Mouse (Mus musculus): ENCODE measurements around the gene Ube2d1. TPM values are rescaled to one million over a fixed set of nuclear protein-coding genes. Genes with fewer than 3 reads are reported as not detected.
A peak's percentile ranks its signal among the peaks of the same experiment; 100 is the strongest.

Ube2d1 gene
- polyA plus RNA-seq, 1 experiment from 2014 or later: 73.5 TPM

- H3K4me3 ChIP-seq: no peak overlapping the region
- ATAC-seq (ENCODE audit: low FRiP score, low read depth): no peak
- no peak overlapping the region for H3K4me2 ChIP-seq (replicated peaks)
- H3K36me3 ChIP-seq: peaks cover 16% of the 10 kb centered on the region
- H3K27me3 ChIP-seq: no peaks in the 10 kb centered on the region
- WGBS: 85% methylated on average over 5 of the region's 5 CpGs
- H3K4me1 ChIP-seq: no peaks in the 10 kb centered on the region
- H3K9ac ChIP-seq: no peak overlapping the region
- no peaks in the 10 kb centered on the region for H3K9me3 ChIP-seq
- H3K27ac ChIP-seq: no peak overlapping the region
Observed at GRCm38 (mm10) chr10:71251256-71251655, 33.8 kb downstream of the Ube2d1 start.

DNA sequence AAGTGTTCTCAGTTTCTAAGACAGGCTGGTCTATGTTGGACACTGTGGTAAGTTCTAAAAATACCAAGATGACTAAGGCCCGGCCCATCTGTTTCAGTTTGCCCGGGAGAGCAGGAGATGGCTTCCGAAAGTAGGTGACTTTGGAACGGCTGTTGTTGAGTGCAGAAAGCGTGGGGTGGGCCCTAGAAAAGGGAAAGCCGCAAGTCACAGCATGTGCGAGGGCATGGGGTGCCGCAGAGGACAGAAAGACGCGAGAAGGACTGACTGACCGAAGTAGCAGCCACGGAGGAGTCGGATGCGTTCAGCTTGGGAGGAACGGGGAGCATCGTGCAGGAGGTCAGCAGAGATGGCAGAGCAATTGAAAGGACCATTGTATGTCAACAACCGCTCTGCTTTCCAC lies 34.6 kb downstream of the Ube2d1 start:
- Histone ChIP-seq H3K4me1 (no peaks in the 10 kb centered on the region), H3K9ac (no peak overlapping the region), H3K27ac (no peak overlapping the region), H3K9me3 (no peaks in the 10 kb centered on the region), H3K4me3 (no peak overlapping the region), H3K4me2 (replicated peaks) (no peak overlapping the region), H3K27me3 (no peaks in the 10 kb centered on the region), H3K36me3 (peaks cover 10% of the 10 kb centered on the region)
- ATAC-seq (ENCODE audit: low FRiP score, low read depth): no peak
- WGBS: 83% methylated on average over 17 of the region's 17 CpGs

GRCm38 (mm10) chr10:71249086-71249880 lies 35.8 kb downstream of the Ube2d1 start:
- H3K4me1 ChIP-seq: no peaks in the 10 kb centered on the region
- WGBS: 80% methylated on average over 10 of the region's 10 CpGs
- H3K9ac ChIP-seq: no peak overlapping the region
- no peaks in the 10 kb centered on the region for H3K27me3 ChIP-seq
- no peaks in the 10 kb centered on the region for H3K9me3 ChIP-seq
- peaks cover under 1% of the 10 kb centered on the region; the same call in 1 of the 2 replicates for H3K36me3 ChIP-seq
- ATAC-seq (ENCODE audit: low FRiP score, low read depth): no peak
- H3K4me3 ChIP-seq: no peak overlapping the region
- H3K4me2 ChIP-seq (replicated peaks): no peak overlapping the region
- H3K27ac ChIP-seq: no peak overlapping the region

DNA sequence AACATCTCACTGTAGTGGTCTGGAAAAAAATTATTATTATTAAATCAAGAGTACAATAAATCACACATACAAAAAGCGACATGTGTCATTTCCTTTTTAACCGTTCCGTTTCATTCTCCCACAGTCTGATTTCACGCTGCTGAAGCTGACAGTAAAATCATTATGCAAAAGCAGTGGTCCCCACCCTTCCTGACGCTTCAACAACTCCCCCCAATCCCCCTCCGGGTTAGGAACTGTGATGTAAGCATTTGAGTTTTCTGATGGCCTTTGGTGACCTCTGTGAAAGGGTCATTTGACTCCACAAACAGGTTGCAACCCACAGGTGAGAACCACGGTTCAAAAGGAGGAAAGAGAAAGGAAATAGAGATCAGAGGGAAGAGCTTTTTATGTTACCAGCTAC lies 38.1 kb downstream of the Ube2d1 start:
- H3K27ac ChIP-seq: no peak overlapping the region
- no peaks in the 10 kb centered on the region for H3K36me3 ChIP-seq
- 35% methylated on average over 7 of the region's 7 CpGs for WGBS
- H3K9me3 ChIP-seq: no peaks in the 10 kb centered on the region
- H3K4me1 ChIP-seq: no peaks in the 10 kb centered on the region
- H3K4me3 ChIP-seq: no peak overlapping the region
- H3K27me3 ChIP-seq: no peaks in the 10 kb centered on the region
- ATAC-seq (ENCODE audit: low FRiP score, low read depth): no peak
- H3K9ac ChIP-seq: no peak overlapping the region
- H3K4me2 ChIP-seq (replicated peaks): no peak overlapping the region

DNA sequence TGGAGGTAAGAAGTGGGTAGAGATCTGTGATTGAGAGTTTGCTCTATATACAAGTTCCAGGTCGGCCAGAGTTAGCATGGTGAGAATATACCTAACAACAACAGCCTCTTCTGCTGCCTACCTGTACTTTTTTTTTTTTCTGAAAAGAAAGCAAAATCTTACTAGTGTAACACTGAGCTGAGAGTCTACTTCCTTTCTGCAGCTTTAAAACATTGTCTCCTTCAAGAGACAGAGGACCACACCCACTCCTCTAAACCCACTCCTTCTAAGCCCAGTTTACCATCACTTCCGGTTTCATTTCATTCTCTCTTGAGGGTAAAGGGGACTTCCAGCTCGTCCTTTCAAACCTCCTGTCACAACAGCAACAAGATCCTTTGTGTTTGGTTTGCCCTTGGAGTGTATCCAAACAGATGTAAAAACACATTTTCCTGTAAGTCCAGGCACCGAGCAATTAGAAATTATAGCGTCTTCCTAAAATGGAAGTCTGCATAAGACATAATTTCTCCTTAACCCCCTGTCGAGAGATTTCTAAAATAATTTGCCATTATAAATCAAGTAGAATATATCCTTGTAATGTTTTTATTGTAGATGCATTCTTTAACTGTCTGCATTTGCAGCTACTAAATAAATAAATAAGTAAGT lies 45.5 kb downstream of the Ube2d1 start:
- H3K27me3 ChIP-seq: no peaks in the 10 kb centered on the region
- ATAC-seq (ENCODE audit: low FRiP score, low read depth): no peak

GRCm38 (mm10) chr10:71238240-71238554 lies 46.9 kb downstream of the Ube2d1 start, which contains the start of gene Tfam:
TSS of gene Tfam (minus strand) at chr10:71238280.
- H3K27me3 ChIP-seq: no peaks in the 10 kb centered on the region
- H3K4me2 ChIP-seq (replicated peaks): peak within 1 kb of the TSS; percentile 70
- peaks cover 12% of the 10 kb centered on the region for H3K4me1 ChIP-seq
- no peak for ATAC-seq (ENCODE audit: low FRiP score, low read depth)
- H3K36me3 ChIP-seq: peaks cover 22% of the 10 kb centered on the region
- H3K9me3 ChIP-seq: no peaks in the 10 kb centered on the region
- H3K9ac ChIP-seq: peak within 1 kb of the TSS; percentile 92
- WGBS: 4% methylated on average over 7 of the region's 7 CpGs
- H3K27ac ChIP-seq: peak within 1 kb of the TSS; percentile 59; the same call in 1 of the 2 replicates
- peak within 1 kb of the TSS; percentile 89 for H3K4me3 ChIP-seq

More for the DNA sequence above, 45.5 kb downstream of the Ube2d1 start:
- Histone ChIP-seq H3K36me3 (peaks cover 8% of the 10 kb centered on the region), H3K4me3 (no peak overlapping the region), H3K9ac (no peak overlapping the region), H3K9me3 (no peaks in the 10 kb centered on the region), H3K4me2 (replicated peaks) (no peak overlapping the region), H3K4me1 (peaks cover 12% of the 10 kb centered on the region), H3K27ac (no peak overlapping the region)
- WGBS: 67% methylated on average over 6 of the region's 6 CpGs

GRCm38 (mm10) chr10:71237516-71238239 lies 47.4 kb downstream of the Ube2d1 start:
- WGBS: under 1% methylated on average over 67 of the region's 68 CpGs
- Histone ChIP-seq H3K4me2 (replicated peaks) (peak overlapping the region; percentile 70), H3K4me1 (peaks cover 12% of the 10 kb centered on the region), H3K27ac (peak overlapping the region; percentile 59; the same call in 1 of the 2 replicates), H3K4me3 (peak overlapping the region; percentile 89), H3K36me3 (peaks cover 27% of the 10 kb centered on the region), H3K9me3 (no peaks in the 10 kb centered on the region), H3K9ac (peak overlapping the region; percentile 92), H3K27me3 (no peaks in the 10 kb centered on the region)
- ATAC-seq (ENCODE audit: low FRiP score, low read depth): peak; percentile 99

- no peaks in the 10 kb centered on the region for H3K27me3 ChIP-seq
- ATAC-seq (ENCODE audit: low FRiP score, low read depth): no peak
- no peak overlapping the region for H3K9ac ChIP-seq
- no peak overlapping the region for H3K4me2 ChIP-seq (replicated peaks)
- no peak overlapping the region for H3K4me3 ChIP-seq
- no peaks in the 10 kb centered on the region for H3K9me3 ChIP-seq
- 97% methylated on average over 8 of the region's 8 CpGs for WGBS
- peaks cover 54% of the 10 kb centered on the region for H3K36me3 ChIP-seq
- H3K27ac ChIP-seq: no peak overlapping the region
- peaks cover 12% of the 10 kb centered on the region for H3K4me1 ChIP-seq
Observed at GRCm38 (mm10) chr10:71234071-71234470, 51.0 kb downstream of the Ube2d1 start.

DNA sequence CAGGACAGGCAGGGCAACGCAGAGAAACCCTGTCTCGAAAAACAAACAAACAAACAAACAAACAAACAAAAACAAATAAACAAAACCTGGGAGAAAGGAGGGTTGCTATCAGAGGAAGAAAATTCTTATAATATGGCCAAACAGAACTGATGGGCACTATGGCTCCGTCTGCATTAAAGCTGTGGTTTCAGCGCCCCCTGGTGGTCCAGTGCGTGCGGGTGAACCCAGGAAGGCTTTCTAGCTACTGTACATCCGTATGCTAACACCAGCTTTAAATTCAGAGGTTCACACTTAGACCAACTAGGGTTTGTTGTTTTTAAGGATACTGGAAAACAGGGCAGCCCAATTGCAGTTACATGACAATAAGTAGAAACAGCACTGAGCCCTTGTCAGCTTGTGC lies 59.2 kb downstream of the Ube2d1 start:
- no peak overlapping the region for H3K4me2 ChIP-seq (replicated peaks)
- peaks cover 7% of the 10 kb centered on the region; the same call in 1 of the 2 replicates for H3K9me3 ChIP-seq
- no peak overlapping the region for H3K9ac ChIP-seq
- ATAC-seq (ENCODE audit: low FRiP score, low read depth): no peak
- peaks cover 74% of the 10 kb centered on the region for H3K36me3 ChIP-seq
- H3K27me3 ChIP-seq: no peaks in the 10 kb centered on the region
- no peak overlapping the region for H3K4me3 ChIP-seq
- H3K4me1 ChIP-seq: no peaks in the 10 kb centered on the region
- WGBS: 39% methylated on average over 7 of the region's 7 CpGs
- no peak overlapping the region for H3K27ac ChIP-seq

GRCm38 (mm10) chr10:71223101-71223500 lies 62.0 kb downstream of the Ube2d1 start:
- Histone ChIP-seq H3K36me3 (peaks cover 48% of the 10 kb centered on the region), H3K4me1 (no peaks in the 10 kb centered on the region), H3K9ac (no peak overlapping the region), H3K9me3 (peaks cover 7% of the 10 kb centered on the region; the same call in 1 of the 2 replicates), H3K4me3 (no peak overlapping the region), H3K27me3 (peaks cover 4% of the 10 kb centered on the region; the same call in 1 of the 2 replicates), H3K4me2 (replicated peaks) (no peak overlapping the region), H3K27ac (no peak overlapping the region)
- 79% methylated on average over 5 of the region's 5 CpGs for WGBS
- no peak for ATAC-seq (ENCODE audit: low FRiP score, low read depth)

GRCm38 (mm10) chr10:71222639-71223038 lies 62.4 kb downstream of the Ube2d1 start:
- Histone ChIP-seq H3K27me3 (peaks cover 4% of the 10 kb centered on the region; the same call in 1 of the 2 replicates), H3K27ac (no peak overlapping the region), H3K4me2 (replicated peaks) (no peak overlapping the region), H3K9ac (no peak overlapping the region), H3K4me3 (no peak overlapping the region), H3K4me1 (no peaks in the 10 kb centered on the region), H3K36me3 (peaks cover 45% of the 10 kb centered on the region), H3K9me3 (peaks cover 7% of the 10 kb centered on the region; the same call in 1 of the 2 replicates)
- ATAC-seq (ENCODE audit: low FRiP score, low read depth): no peak
- 80% methylated on average over 2 of the region's 2 CpGs for WGBS

Measured in limb, embryonic 13.5 days (tissue).